Mouse (Mus musculus) Patski (cell line): Measurements from ENCODE around the gene Ube2h. TPM values are rescaled to one million over a fixed set of nuclear protein-coding genes. Genes with fewer than 3 reads are reported as not detected.

Experiments used
- ATAC-seq: fragments of 100-300 bp; one replicate; pipeline ENCODE4 v1.8.0; 2021
- CTCF ChIA-PET: fragments of 350-600 bp; sonication (Branson Sonifier 250); formaldehyde crosslinking; loops from one replicate; lab custom pipeline; 2022; ENCODE audit warnings: inconsistent platforms; lab: Charles Lee
- POLR2A ChIA-PET: fragments of 350-600 bp; sonication (Branson Sonifier 250); formaldehyde crosslinking; loops from one replicate; lab custom pipeline; 2022; ENCODE audit warnings: antibody characterized with exemption, inconsistent platforms; lab: Charles Lee
- DNase-seq: peaks from one replicate; pipeline ENCODE4 v3.0.0-alpha.2; 2011; ENCODE audit warnings: low read depth, low spot score
- H3K27me3 ChIP-seq: fragments of 371-371 bp; one replicate; pipeline ENCODE4 v1.5.1; 2021
- CTCF ChIP-seq: fragments of 100-300 bp; IDR thresholded peaks from one replicate; pipeline ENCODE4 v1.5.1; 2021
- in situ Hi-C: fragments of 300-500 bp; cut with MboI; formaldehyde crosslinking; loops from 3 replicates; pipeline ENCODE4 v1.11.1; 2018; ENCODE audit warnings: low pct_unique_long_range_greater_than_20kb, mixed read lengths
- polyA plus RNA-seq: library from polyadenylated mRNA; unstranded; gene quantifications from one replicate; pipeline ENCODE4 v1.2.3, GENCODE M21; 2021

The Ube2h gene
- polyA plus RNA-seq, 1 experiment from 2014 or later = 88.9 TPM

- in situ Hi-C loops = no loop called here
- POLR2A ChIA-PET = interaction anchor here (1.4 to 2.1 kb wide), 2 partner anchors 9 to 55 kb away, joined by 4 to 6 read pairs; no protein-coding TSS in a partner anchor
- peak; percentile 73 for ATAC-seq
- no peaks in the 10 kb centered on the region for H3K27me3 ChIP-seq
- DNase-seq = peak; percentile 75
- CTCF ChIA-PET = interaction anchor here (1.2 kb wide), 1 partner anchor 9 kb away, joined by 3 read pairs; no protein-coding TSS in a partner anchor
- TF ChIP-seq CTCF = no peak
Measured at GRCm38 (mm10) chr6:30300901-30301300, 3.4 kb downstream of the Ube2h start.

DNA sequence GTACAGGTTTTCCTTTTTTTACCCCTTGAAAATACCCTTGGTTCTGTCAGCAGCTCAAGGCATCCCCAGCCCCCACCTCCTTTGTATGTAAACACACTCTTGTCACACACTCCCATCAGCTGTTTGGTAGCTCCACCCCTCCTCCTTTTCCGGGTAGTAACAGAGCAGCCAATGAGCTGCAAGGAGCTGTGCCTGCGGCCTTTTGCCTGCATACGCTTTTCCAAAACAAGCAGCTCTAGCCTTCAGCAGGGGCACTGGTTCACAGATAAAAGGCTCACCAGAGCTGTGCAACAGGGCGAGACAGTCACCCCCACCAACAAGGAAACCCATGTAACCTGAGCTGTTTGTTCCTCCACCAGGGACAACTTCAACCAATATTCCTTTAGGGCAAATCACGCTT lies 4.0 kb downstream of the Ube2h start:
- H3K27me3 ChIP-seq = no peaks in the 10 kb centered on the region
- ChIA-PET POLR2A (interaction anchor here (1.4 to 2.1 kb wide), 3 partner anchors 8 to 55 kb away, joined by 3 to 6 read pairs (median 4); no protein-coding TSS in a partner anchor), CTCF (interaction anchor here (1.2 kb wide), 1 partner anchor 8 kb away, joined by 3 read pairs; no protein-coding TSS in a partner anchor)
- DNase-seq (no peak), ATAC-seq (peak; percentile 41)
- in situ Hi-C loops = no loop called here
- TF ChIP-seq CTCF = no peak

DNA sequence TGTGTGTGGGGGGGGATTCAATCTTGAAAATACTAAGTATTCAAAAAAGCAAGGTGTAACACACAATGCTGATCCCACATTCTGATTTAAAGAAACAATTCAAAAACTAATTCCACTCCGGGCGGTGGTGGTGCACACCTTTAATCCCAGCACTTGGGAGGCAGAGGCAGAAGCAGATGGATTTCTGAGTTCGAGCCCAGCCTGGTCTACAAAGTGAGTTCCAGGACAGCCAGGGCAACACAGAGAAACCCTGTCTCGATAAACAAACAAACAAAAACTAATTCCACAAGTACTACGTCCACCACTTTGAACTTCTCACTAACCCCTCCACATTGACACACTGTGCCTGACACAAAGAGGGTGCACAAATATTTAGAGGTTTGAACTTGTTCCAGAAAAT lies 4.7 kb downstream of the Ube2h start:
- DNase-seq (no peak), ATAC-seq (no peak)
- ChIA-PET CTCF (interaction anchor here (1.2 to 1.4 kb wide), 2 partner anchors 8 to 41 kb away, joined by 3 to 4 read pairs; no protein-coding TSS in a partner anchor), POLR2A (interaction anchor here (1.4 to 2.1 kb wide), 3 partner anchors 7 to 56 kb away, joined by 3 to 6 read pairs (median 4); no protein-coding TSS in a partner anchor)
- TF ChIP-seq CTCF = no peak
- in situ Hi-C loops = no loop called here
- no peaks in the 10 kb centered on the region for H3K27me3 ChIP-seq

GRCm38 (mm10) chr6:30299116-30299515 lies 5.2 kb downstream of the Ube2h start:
- POLR2A ChIA-PET = interaction anchor here (1.4 to 2.1 kb wide), 2 partner anchors 14 to 56 kb away, joined by 3 to 6 read pairs; no protein-coding TSS in a partner anchor
- ATAC-seq = no peak
- H3K27me3 ChIP-seq = no peaks in the 10 kb centered on the region
- in situ Hi-C loops = no loop called here
- CTCF ChIA-PET = interaction anchor here (0.8 to 1.4 kb wide), 3 partner anchors 40 to 70 kb away, joined by 3 to 4 read pairs (median 4); no protein-coding TSS in a partner anchor
- no peak for TF ChIP-seq CTCF
- DNase-seq = no peak

GRCm38 (mm10) chr6:30292579-30292978 lies 11.8 kb downstream of the Ube2h start:
- CTCF ChIA-PET = interaction anchor here (1.4 kb wide), 1 partner anchor 8 kb away, joined by 3 read pairs; no protein-coding TSS in a partner anchor
- in situ Hi-C loops = no loop called here
- no peak for TF ChIP-seq CTCF
- no peaks in the 10 kb centered on the region for H3K27me3 ChIP-seq
- no peak for ATAC-seq
- DNase-seq = no peak
- POLR2A ChIA-PET = interaction anchor here (0.9 kb wide), 1 partner anchor 8 kb away, joined by 4 read pairs; no protein-coding TSS in a partner anchor

- POLR2A ChIA-PET = interaction anchor here (1.1 kb wide), 1 partner anchor 50 kb away, joined by 5 read pairs; no protein-coding TSS in a partner anchor
- in situ Hi-C loops = no loop called here
- CTCF ChIA-PET = interaction anchor here (1.2 to 1.3 kb wide), 2 partner anchors 8 to 68 kb away, joined by 3 to 4 read pairs; no protein-coding TSS in a partner anchor
- no peak for TF ChIP-seq CTCF
- DNase-seq (no peak), ATAC-seq (no peak)
- H3K27me3 ChIP-seq = no peaks in the 10 kb centered on the region
Measured at GRCm38 (mm10) chr6:30287958-30288357, 16.4 kb downstream of the Ube2h start.

DNA sequence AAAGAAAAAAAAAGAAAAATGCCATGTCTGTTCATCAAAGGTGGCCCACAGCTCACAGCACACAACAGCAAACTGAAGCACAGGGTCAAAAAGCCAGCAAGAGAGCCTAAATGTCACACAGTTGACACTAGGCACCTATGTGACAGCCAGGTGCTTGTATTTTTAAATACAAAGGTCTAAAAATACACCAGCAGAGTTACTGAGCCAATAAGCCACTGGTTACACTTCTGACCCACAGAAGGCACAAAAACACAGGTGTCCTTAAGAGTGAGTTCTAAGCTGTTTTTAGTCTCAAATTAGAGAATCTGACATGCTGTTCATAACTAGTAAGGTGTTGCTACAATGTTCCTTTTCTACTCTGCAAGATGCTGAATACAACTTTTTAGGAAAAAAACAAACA lies 17.7 kb downstream of the Ube2h start:
- ATAC-seq (no peak), DNase-seq (no peak)
- CTCF ChIA-PET = interaction anchor here (2.4 kb wide), 1 partner anchor 10 kb away, joined by 8 read pairs; no protein-coding TSS in a partner anchor
- no peak for TF ChIP-seq CTCF
- in situ Hi-C loops = no loop called here
- POLR2A ChIA-PET = interaction anchor here (0.9 kb wide), 1 partner anchor 73 kb away, joined by 4 read pairs; no protein-coding TSS in a partner anchor
- H3K27me3 ChIP-seq = no peaks in the 10 kb centered on the region

GRCm38 (mm10) chr6:30284177-30284576 lies 20.2 kb downstream of the Ube2h start:
- CTCF ChIA-PET = interaction anchor here (0.9 kb wide), 1 partner anchor 24 kb away, joined by 3 read pairs; no protein-coding TSS in a partner anchor
- POLR2A ChIA-PET = no interaction called here
- no peak for ATAC-seq
- no peak for TF ChIP-seq CTCF
- in situ Hi-C loops = no loop called here
- no peaks in the 10 kb centered on the region for H3K27me3 ChIP-seq
- no peak for DNase-seq

DNA sequence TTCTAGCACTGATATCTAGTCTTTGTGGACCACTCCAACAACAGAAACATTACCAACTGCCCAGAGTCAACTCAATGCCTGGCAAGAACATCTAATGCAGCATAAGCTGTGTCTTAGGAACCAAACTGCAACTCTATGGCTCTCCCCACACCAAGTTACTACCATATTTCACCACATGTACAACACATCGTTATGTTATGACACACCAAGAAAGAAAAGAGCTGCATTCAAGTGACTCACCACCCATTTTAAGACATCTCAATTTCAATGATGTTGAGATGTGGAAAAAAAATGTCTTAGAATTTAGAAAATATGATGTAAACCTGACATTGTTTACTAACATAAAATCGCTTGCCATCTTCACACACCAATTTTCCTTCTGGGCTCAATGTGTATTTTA lies 22.0 kb downstream of the Ube2h start:
- H3K27me3 ChIP-seq = no peaks in the 10 kb centered on the region
- POLR2A ChIA-PET = no interaction called here
- TF ChIP-seq CTCF = no peak

DNA sequence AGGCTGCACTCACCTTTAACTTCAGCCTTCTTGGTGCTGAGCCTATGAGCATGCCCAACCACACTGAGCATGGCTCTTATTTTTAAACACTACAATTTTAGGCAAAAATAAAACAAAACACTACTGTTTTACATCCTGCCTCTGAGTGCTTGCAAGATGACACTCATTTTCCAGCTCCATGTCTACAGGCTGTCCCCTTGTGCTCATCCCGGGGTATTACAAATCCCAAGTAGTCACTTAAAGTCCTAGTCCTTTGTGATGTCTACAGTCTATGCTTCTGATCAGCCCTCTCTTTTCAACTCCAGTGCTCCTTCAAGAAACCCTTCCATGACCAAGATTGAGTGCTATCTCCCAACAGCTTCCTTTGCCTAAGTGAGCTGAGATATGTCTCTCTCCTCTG lies 26.0 kb downstream of the Ube2h start:
- ChIA-PET CTCF (interaction anchor here (0.9 kb wide), 1 partner anchor 27 kb away, joined by 3 read pairs; no protein-coding TSS in a partner anchor), POLR2A (no interaction called here)
- no peak for DNase-seq
- in situ Hi-C loops = no loop called here
- TF ChIP-seq CTCF = peak; percentile 33
- H3K27me3 ChIP-seq = no peaks in the 10 kb centered on the region
- ATAC-seq = no peak

More for the DNA sequence above, 22.0 kb downstream of the Ube2h start:
- DNase-seq (no peak), ATAC-seq (no peak)
- CTCF ChIA-PET = no interaction called here
- in situ Hi-C loops = no loop called here

- ATAC-seq = no peak
Measured at GRCm38 (mm10) chr6:30276882-30277281, 27.5 kb downstream of the Ube2h start.

More at GRCm38 (mm10) chr6:30276882-30277281, 27.5 kb downstream of the Ube2h start:
- CTCF ChIA-PET = no interaction called here
- H3K27me3 ChIP-seq = no peaks in the 10 kb centered on the region
- DNase-seq = no peak
- POLR2A ChIA-PET = no interaction called here
- in situ Hi-C loops = no loop called here
- TF ChIP-seq CTCF = no peak
